Mouse (Mus musculus) bone marrow, adult 2 months (tissue): ENCODE measurements around the gene Syt16. TPM values are rescaled to one million over a fixed set of nuclear protein-coding genes. Genes with fewer than 3 reads are reported as not detected.

Experiments
- H3K27ac ChIP-seq: fragments of 200-500 bp; 2 replicates; pipeline ENCODE4 v1.5.1; 2012; ENCODE audit warnings: low read depth, mild to moderate bottlenecking, control low read depth, inconsistent platforms, low read length; ENCODE audit not compliant: control insufficient read depth, poor library complexity, insufficient read depth
- H3K4me1 ChIP-seq: fragments of 200-500 bp; 2 replicates; pipeline ENCODE4 v1.6.1; 2011; ENCODE audit warnings: low read length; ENCODE audit not compliant: control insufficient read depth, insufficient read depth
- H3K4me3 ChIP-seq: fragments of 200-500 bp; replicated peaks from 2 replicates; pipeline ENCODE3; 2011; ENCODE audit warnings: mild to moderate bottlenecking, low read depth, low read length, control low read depth; ENCODE audit not compliant: control insufficient read depth
- CTCF ChIP-seq: fragments of 200-500 bp; IDR thresholded peaks from 2 replicates; pipeline ENCODE4 v1.5.1; 2011; ENCODE audit warnings: low read length, control low read depth; ENCODE audit not compliant: control insufficient read depth, insufficient read depth
- POLR2A ChIP-seq: fragments of 200-500 bp; IDR thresholded peaks from 2 replicates; pipeline ENCODE4 v1.6.1; 2011; ENCODE audit warnings: low read depth, mild to moderate bottlenecking, control low read depth, low read length, borderline replicate concordance; ENCODE audit not compliant: control insufficient read depth
- WGBS: fragments of 180-500 bp; shearing (Covaris S2); methylation state at CpG from one replicate; pipeline ENCODE4 v1.1.7; 2018; 5-methylcytosine and 5-hydroxymethylcytosine counted together
- polyA plus RNA-seq: library from polyadenylated mRNA; stranded (reverse); fragments of >200 nt; gene quantifications from 2 replicates; pipeline ENCODE4 v1.2.4, GENCODE M21; 2011; ENCODE audit warnings: low replicate concordance; ENCODE audit not compliant: missing spikeins, insufficient read depth, insufficient read length

Syt16 gene
- polyA plus RNA-seq, 1 experiment, result not detected

DNA sequence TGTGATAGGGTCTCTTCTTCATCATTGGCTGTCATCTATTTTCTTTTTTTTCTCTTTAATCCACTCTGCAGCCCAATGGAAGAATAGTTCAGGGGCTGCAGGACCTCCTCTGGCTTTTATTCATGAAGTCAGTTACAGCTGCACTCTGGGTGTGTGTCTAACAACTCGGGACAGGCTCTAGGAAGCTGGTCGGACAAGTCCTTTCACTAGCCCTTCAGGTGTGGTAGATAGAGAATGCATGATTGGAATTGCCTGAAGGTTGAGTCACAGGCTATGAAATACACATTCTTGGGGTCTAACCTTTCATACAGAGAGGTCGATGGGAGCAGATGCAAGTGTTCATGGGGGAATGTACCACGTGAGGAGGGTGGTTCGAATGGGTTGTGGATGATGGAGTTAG is 97.2 kb downstream of the Syt16 start:
- 70% methylated on average over 5 of the region's 5 CpGs for WGBS
- Histone ChIP-seq H3K4me3 (no peak overlapping the region), H3K4me1 (no peaks in the 10 kb centered on the region), H3K27ac (no peak overlapping the region)
- TF ChIP-seq POLR2A (no peak), CTCF (no peak)

- TF ChIP-seq CTCF (no peak), POLR2A (no peak)
- WGBS, result 68% methylated on average over 8 of the region's 8 CpGs
- no peaks in the 10 kb centered on the region for H3K4me1 ChIP-seq
- H3K4me3 ChIP-seq, result no peak overlapping the region
- H3K27ac ChIP-seq, result no peak overlapping the region
These were observed 101.3 kb downstream of the Syt16 start for GRCm38 (mm10) chr12:74098572-74099290.

GRCm38 (mm10) chr12:74105811-74106513 is 108.5 kb downstream of the Syt16 start:
- TF ChIP-seq CTCF, result no peak
- no peak for TF ChIP-seq POLR2A
- no peak overlapping the region for H3K27ac ChIP-seq
- H3K4me1 ChIP-seq, result no peaks in the 10 kb centered on the region
- WGBS, result 65% methylated on average over 6 of the region's 6 CpGs
- H3K4me3 ChIP-seq, result no peak overlapping the region

DNA sequence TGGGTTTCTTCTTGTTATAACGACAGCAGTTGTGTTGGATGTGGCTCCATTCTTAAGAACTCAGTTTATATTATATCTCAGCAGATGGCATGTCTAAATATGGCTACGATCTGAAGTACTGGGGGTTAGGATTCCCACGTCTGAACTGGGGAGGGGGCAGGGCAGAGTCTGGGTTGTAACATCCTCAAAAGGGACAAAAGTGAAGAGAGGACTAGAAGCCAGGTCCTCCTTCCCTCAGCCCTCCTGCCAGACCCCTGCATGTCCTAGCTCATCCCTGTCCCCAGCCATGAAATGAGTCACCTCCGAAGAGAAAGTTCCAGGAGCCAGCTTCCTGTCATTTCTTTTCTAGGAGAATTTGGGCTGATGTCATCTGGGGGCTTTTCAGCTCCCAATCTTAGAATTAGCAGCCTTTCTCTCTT is 111.2 kb downstream of the Syt16 start:
- WGBS, result 59% methylated on average over 4 of the region's 4 CpGs
- H3K27ac ChIP-seq, result no peak overlapping the region
- no peak overlapping the region for H3K4me3 ChIP-seq
- H3K4me1 ChIP-seq, result no peaks in the 10 kb centered on the region
- no peak for TF ChIP-seq POLR2A
- no peak for TF ChIP-seq CTCF

DNA sequence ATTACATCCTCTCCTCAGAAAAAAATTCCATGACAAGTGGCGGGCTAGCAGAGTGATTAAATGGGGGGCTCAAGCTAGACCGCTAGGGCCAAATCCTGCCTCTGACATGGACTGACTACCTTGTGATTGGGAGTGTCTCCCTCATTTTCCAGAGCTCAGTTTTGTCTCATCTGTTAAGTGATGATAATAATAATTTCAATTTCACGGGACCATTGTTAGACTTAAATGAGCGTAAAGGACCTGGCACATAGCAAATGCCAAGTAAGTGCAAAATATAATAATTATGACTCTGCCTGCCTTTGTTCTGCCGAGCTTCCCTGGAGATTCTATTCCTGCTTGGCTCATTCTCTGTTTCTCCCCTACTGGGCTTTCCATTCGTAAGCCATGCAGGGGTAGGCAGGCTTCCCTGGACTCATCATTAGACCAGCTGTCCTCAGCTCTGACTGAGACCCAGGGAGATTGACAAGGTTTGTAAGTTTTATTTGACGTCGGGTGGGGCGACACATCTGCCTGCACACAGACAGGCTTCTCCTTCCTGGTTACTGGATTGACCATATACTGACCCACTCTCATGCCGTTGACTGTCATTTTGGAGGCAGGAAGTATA is 112.1 kb downstream of the Syt16 start:
- Histone ChIP-seq H3K27ac (no peak overlapping the region), H3K4me3 (no peak overlapping the region), H3K4me1 (no peaks in the 10 kb centered on the region)
- 78% methylated on average over 10 of the region's 10 CpGs for WGBS
- TF ChIP-seq CTCF, result no peak
- TF ChIP-seq POLR2A, result no peak

GRCm38 (mm10) chr12:74116825-74117224 is 119.4 kb downstream of the Syt16 start:
- no peaks in the 10 kb centered on the region for H3K4me1 ChIP-seq
- WGBS, result 82% methylated on average over 6 of the region's 6 CpGs
- no peak overlapping the region for H3K4me3 ChIP-seq
- TF ChIP-seq POLR2A (no peak), CTCF (no peak)
- H3K27ac ChIP-seq, result no peak overlapping the region

- 80% methylated on average over 12 of the region's 12 CpGs for WGBS
- H3K4me1 ChIP-seq, result no peaks in the 10 kb centered on the region
- H3K27ac ChIP-seq, result no peak overlapping the region
- no peak for TF ChIP-seq CTCF
- no peak for TF ChIP-seq POLR2A
- H3K4me3 ChIP-seq, result no peak overlapping the region
These were observed 128.3 kb downstream of the Syt16 start for GRCm38 (mm10) chr12:74125796-74126195.

- H3K27ac ChIP-seq, result no peak overlapping the region
- no peaks in the 10 kb centered on the region for H3K4me1 ChIP-seq
- H3K4me3 ChIP-seq, result no peak overlapping the region
- TF ChIP-seq CTCF (no peak), POLR2A (no peak)
- 83% methylated on average over 1 of the region's 1 CpGs for WGBS
These were observed 130.8 kb downstream of the Syt16 start for GRCm38 (mm10) chr12:74128229-74128628.

GRCm38 (mm10) chr12:74131790-74132189 is 134.3 kb downstream of the Syt16 start:
- WGBS, result 77% methylated on average over 2 of the region's 2 CpGs
- TF ChIP-seq POLR2A, result no peak
- H3K4me3 ChIP-seq, result no peak overlapping the region
- no peaks in the 10 kb centered on the region for H3K4me1 ChIP-seq
- no peak overlapping the region for H3K27ac ChIP-seq
